Mouse (Mus musculus): ENCODE measurements around the gene Tex26. TPM values are rescaled to one million over a fixed set of nuclear protein-coding genes. Genes with fewer than 3 reads are reported as not detected.

The Tex26 gene
- total RNA-seq, 2 experiments from 2014 or later, result 0.98 TPM; not detected in 1

- ATAC-seq (replicated peaks; ENCODE audit: poor library complexity, severe bottlenecking), result no peak
Observed at GRCm38 (mm10) chr5:149429541-149429940, 9.9 kb upstream of the Tex26 start.

DNA sequence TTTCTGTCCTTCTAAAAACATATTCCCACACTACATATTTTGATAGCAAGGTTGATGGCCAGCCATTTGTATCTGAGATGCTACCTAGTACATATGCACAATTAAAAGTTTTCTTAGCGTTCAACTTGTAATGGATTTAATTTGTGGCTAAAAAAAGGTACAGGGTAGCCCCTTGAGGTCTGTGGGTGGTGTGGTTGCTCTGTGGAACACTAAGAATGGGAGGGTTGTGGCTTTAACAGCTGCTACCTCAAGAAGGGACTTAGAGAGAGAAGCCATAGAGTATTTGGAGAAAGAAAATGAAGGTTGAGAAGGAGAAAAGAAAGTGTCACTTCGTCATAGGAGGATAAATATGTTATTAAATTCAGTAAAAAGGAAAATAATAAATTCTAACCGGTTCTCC is 8.5 kb upstream of the Tex26 start:
- ATAC-seq (replicated peaks; ENCODE audit: poor library complexity, severe bottlenecking), result no peak

DNA sequence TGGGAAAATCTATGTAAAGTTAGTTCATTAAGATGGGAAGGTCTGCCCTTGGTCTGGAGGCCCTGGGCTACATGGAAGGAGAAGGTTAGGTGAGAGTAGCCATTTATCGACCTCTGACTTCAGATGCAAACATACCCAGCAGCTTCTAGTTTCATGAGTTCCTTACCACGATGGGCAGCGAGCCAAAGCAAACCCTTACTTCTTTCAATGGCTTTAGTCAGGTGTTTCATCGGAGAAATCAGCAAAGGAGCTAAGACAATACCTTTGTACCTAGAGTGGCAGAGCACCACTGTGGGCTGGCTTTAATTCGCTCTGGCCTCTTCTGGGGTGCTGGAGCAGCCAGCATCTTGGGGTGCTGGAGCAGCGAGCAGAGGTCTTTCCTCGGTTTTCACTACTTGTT is 5.8 kb upstream of the Tex26 start:
- ATAC-seq (replicated peaks; ENCODE audit: poor library complexity, severe bottlenecking), result no peak

- peak; percentile 37 for ATAC-seq (replicated peaks; ENCODE audit: poor library complexity, severe bottlenecking)
Observed at GRCm38 (mm10) chr5:149434141-149434690, 5.2 kb upstream of the Tex26 start.

DNA sequence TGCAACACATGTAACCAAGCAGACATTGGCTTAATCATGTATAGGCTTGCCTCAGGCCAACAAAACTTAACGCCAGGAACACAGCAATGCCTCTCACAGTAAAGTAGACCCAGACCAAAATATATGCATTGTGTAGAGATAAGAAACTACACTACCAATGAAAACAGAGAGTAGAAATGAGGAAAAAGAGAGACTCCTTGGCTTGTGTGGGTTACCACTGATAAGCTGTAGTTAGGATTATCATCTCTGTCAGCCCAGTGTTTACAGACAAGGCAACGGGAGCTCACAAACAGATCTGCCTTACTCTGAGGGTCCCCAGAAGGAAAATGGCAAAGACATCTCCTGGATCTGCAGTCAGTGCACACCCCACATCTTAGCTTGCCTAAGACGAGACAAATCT is 2.9 kb upstream of the Tex26 start:
- ATAC-seq (replicated peaks; ENCODE audit: poor library complexity, severe bottlenecking), result no peak

GRCm38 (mm10) chr5:149437150-149437549 is 2.3 kb upstream of the Tex26 start:
- no peak for ATAC-seq (replicated peaks; ENCODE audit: poor library complexity, severe bottlenecking)

GRCm38 (mm10) chr5:149440180-149440573 is 717 bp downstream of the Tex26 start:
- peak; percentile 25 for ATAC-seq (replicated peaks; ENCODE audit: poor library complexity, severe bottlenecking)

DNA sequence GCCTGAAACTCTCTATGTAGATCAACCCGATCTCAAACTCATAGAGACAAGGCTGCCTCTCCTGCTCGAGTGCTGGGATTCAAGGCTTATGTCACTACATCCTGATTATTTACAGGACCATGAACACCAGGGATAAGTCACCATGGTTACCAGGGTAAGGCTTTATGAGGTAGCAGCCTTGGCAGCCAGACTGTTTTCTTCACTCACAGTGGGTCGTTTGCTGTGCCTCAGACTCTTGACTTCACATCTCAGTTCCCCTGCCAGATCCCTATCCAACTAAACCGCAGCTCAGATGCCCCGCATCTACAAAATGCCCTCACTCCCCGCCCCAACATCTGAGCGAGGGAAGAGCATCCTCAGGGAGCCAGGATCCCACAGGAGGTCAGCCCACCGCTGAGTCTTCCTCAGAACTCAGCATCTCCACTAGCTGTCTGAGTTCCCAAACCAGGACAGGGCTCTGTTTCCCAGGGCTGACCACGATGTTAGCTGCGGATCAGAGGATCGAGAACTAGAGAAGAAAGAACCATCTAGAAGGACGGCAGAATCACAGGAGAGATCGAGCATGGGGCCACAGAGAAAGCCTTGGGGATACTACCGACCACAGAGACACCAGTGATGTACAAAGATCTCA is 2.3 kb downstream of the Tex26 start:
- ATAC-seq (replicated peaks; ENCODE audit: poor library complexity, severe bottlenecking), result no peak

DNA sequence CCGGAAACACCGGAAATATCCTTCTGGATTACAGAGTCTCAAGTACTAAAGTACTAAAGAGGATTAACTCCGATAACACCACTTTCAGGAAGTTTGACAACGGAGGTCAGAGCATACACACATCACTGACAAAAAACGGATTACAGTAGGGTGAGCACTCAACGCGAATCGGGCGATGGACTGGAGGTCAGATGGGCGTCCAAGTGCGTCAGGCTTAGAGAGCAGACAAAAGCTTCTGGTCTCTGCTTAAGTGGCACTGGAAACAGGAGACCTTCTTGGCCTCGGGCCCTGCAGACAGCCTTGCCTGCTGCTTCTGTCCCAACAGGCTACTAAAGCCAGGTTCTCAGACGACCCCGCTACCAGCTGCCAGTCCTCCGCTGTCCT is 2.8 kb downstream of the Tex26 start:
- ATAC-seq (replicated peaks; ENCODE audit: poor library complexity, severe bottlenecking), result no peak

DNA sequence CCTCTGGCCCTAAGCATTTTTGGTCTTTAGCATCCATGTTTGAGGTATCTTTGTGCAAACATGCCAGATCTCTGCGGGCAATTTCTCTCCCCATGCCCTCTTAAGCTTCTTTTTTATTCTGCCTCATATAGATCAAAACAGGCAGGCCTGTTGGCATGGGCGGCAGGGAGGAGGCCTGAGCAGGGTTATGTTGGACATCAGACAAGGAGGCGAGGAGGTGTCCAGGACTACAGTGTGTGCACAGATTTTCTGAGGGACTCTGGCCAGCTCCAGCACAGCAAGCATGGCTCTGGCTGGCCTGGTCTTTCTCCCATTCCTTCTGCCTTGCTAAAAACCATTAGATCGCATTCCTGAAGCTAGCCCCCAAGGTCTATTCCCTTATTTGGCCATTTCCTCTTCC is 5.0 kb downstream of the Tex26 start:
- no peak for ATAC-seq (replicated peaks; ENCODE audit: poor library complexity, severe bottlenecking)

DNA sequence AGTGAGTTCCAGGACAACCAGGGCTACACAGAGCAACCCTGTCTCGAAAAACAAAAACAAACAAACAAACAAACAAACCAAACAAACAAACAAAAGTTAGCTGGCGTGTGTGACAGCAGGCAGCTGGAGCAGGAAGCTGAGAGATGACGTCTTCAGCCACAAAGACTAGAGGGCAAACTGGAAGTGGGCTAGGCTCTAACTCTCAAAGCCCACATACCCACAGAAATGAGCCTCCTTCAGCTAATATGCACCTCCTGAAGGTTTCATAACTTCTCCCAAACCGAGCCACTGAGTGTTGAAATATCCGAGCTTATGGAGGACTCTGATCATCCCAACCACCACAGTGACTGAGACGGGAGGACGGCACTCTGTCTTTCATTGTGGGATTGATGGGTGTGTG is 7.0 kb downstream of the Tex26 start:
- ATAC-seq (replicated peaks; ENCODE audit: poor library complexity, severe bottlenecking), result peak; percentile 98

DNA sequence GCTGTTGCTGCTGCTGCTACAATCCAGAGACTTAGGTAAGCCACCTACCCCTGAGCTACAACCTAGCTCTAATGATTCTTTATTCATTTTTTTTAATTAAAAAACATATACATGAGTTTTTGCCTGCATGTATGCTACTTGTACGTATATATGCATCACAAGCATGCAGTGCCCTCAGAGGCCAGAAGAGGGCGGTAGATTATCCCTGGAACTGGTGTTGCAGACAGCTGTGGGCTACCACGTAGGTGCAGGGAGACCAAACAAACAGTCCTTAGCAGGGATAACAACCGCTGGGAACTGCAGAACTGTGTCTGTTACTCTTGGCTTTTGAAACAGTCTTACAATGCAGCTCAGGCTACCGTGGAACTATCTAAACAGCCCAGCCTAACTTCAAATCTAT is 8.3 kb downstream of the Tex26 start:
- ATAC-seq (replicated peaks; ENCODE audit: poor library complexity, severe bottlenecking), result no peak

DNA sequence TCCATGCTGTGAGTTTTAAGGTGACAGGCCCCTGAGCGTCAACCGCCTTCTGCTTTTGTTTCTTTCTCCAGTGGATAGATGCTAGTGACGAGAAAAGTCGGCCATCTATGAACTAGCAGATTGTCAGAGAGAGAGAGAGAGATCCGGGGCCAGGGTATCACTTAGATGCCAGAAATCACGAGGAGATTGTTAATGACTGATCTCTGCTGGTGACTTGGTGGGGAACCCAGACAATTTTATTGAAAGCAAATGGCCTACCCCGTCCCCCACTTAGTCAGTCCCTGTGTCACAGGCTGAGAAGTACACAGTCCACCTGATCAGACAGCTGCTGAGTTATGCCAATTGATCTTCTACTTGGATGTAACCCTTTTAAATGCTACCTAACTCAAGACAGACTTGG is 9.9 kb downstream of the Tex26 start:
- no peak for ATAC-seq (replicated peaks; ENCODE audit: poor library complexity, severe bottlenecking)

- no peak for ATAC-seq (replicated peaks; ENCODE audit: poor library complexity, severe bottlenecking)
Observed at GRCm38 (mm10) chr5:149451209-149451681, 11.8 kb downstream of the Tex26 start.

DNA sequence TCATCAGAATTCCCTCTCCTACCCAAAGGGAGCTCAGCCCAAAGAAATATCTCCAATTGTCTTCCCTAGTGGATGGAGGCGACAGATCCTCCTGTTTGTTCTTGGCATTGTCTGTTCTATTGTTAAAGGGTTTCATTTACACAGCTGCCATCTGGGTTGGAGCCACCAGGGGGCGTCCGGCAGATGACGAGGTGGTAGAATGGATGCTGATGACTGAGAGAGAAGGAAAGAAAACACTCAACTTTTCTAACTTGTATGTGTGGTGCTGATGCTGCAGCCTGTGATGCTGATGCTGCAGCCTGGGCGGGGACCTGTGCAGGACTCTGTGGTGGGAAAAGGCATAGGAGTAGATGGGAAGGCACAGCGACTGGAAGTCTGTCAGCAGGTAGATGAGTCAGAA is 14.8 kb downstream of the Tex26 start:
- ATAC-seq (replicated peaks; ENCODE audit: poor library complexity, severe bottlenecking), result peak; percentile 89

GRCm38 (mm10) chr5:149456544-149456943 is 17.1 kb downstream of the Tex26 start:
- no peak for ATAC-seq (replicated peaks; ENCODE audit: poor library complexity, severe bottlenecking)

DNA sequence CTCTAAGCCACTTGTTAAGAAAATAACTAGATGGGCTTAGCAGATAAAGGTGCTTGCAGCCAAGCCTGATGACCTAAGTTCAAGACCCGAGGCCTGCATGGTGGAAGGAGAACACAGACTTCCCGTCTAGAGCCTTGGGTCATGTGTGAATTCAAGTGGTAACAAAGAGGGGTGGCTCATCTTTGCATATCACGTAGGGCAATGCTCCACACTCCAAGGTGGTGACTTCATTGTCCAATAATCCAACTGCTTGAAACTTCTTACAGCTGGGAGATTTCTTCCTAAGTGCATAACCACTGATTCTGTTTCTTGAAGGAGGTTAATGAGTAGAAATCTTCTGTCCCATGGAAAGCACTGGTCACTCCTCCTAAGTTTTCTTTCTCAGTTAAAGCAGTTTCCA is 22.6 kb downstream of the Tex26 start:
- no peak for ATAC-seq (replicated peaks; ENCODE audit: poor library complexity, severe bottlenecking)

DNA sequence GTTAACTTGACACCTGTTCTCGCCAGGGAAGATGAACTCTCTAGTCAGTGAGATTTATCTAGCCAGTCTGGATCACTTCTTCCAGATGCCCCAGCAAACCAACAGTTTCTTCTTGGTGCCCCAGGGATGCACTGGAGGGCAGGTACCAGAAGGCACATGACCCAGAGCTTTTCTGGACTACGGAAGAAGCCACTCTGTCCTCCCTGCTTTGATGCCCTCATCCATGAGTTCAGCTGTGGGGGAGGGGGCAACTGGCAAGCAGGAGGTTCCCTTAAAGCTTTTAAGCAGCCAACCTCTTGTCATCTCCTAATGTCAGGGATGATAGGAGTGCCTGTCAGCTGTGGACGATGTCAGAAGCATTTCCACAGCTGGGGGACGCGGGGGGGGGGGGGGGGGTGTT is 25.8 kb downstream of the Tex26 start:
- no peak for ATAC-seq (replicated peaks; ENCODE audit: poor library complexity, severe bottlenecking)

DNA sequence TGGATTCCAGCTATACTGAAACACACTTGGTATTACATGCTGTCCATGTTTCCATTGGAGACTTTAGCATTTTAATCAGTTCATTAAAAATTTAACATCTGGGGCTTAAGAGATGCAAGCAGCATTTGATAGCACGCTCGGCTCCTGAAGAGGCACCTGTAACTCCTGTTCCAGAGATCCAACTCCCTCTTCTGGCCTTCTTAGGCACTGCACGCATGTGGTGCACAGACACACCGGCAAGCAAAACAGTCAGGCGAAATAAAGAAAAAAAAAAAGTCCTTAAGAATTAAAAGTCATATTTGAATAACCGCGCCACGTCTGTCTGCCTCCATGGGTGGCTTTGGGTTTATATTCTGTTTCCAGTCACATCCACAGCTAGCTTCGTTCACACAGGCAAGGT is 34.7 kb downstream of the Tex26 start:
- ATAC-seq (replicated peaks; ENCODE audit: poor library complexity, severe bottlenecking), result no peak

GRCm38 (mm10) chr5:149474701-149475468 is 35.4 kb downstream of the Tex26 start:
- no peak for ATAC-seq (replicated peaks; ENCODE audit: poor library complexity, severe bottlenecking)

- no peak for ATAC-seq (replicated peaks; ENCODE audit: poor library complexity, severe bottlenecking)
Observed at GRCm38 (mm10) chr5:149481920-149482319, 42.5 kb downstream of the Tex26 start.
